Mouse (Mus musculus) kidney, adult 10 weeks (tissue): Measurements from ENCODE around the gene 2410004B18Rik. TPM values are rescaled to one million over a fixed set of nuclear protein-coding genes. Genes with fewer than 3 reads are reported as not detected.

Experiments
- polyA plus RNA-seq: library from polyadenylated mRNA; stranded (reverse); fragments of 350-450 nt; fragmentation: Illumina TruSeq; extraction: RNeasy Lipid Tissue Mini Kit (QIAGEN cat#74804); gene quantifications from one replicate; pipeline ENCODE4 v1.2.3, GENCODE M21; 2014; ENCODE audit warnings: low read depth, low replicate concordance

2410004B18Rik gene
- 63.8 TPM for polyA plus RNA-seq

GRCm38 (mm10) chr3:145937505-145938404, at the start of gene 2410004B18Rik:
Gene 2410004B18Rik, plus strand, starts transcription at chr3:145938014.

DNA sequence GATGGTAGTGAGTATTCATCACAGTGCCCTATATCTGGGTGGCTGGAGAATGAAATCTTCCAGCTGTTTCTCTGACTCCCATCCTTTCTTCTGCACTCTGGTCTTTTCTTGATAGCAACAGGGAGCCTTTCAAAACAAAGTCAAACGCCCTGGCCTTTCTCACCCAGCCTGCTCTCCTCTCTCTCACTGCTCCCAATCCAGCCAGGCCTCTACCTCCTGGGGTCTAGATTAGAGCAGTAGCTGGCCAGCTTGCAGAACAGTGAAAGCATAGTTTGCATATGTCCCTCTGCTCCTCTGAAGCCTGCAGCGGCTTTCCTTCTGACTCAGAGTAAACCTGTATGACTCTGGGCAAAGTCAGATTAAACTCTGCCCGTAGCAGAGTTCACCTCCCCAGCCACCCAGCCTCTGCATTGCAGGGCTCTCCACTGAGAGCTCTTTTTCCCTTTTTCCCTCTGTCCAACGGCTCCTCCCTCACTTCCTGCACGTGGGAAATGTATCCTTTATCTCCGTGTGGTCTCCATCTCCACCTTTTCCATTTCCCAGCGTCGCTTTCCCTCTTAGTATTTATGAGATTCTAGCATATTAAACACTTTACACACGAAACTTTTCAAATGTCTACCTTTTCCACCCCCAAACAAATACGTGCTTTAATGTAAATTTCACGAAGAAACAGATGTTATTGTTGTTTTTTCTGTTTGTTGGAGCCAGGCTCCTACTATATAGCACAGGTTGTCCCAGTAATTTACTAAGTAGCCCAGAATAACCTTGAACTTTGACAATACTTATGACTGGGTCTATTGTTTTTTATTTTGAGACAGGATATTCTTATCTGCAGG, 15.6 kb upstream of the 2410004B18Rik start, which contains the start of gene Bcl10:
Bcl10 (plus strand) TSS at position 786 of the 836 bp plus-strand sequence.

GRCm38 (mm10) chr3:145987268-145987969, 49.6 kb downstream of the 2410004B18Rik start, which contains the start of gene Syde2:
Gene Syde2, plus strand, starts transcription at chr3:145987870.

Other genes with a start within 250 kb of the 2410004B18Rik start
- gene Ddah1, start 179.3 kb upstream of the 2410004B18Rik start, polyA plus RNA-seq: 215 TPM
- gene Bcl10, start 15.2 kb upstream of the 2410004B18Rik start, polyA plus RNA-seq: 15.2 TPM
- 14.0 TPM for gene Syde2, start 49.9 kb downstream of the 2410004B18Rik start, polyA plus RNA-seq
- gene Wdr63, start 170.1 kb downstream of the 2410004B18Rik start, polyA plus RNA-seq: not detected
- 22.6 TPM for gene Mcoln3, start 179.4 kb downstream of the 2410004B18Rik start, polyA plus RNA-seq
- 8.8 TPM for gene Mcoln2, start 211.8 kb downstream of the 2410004B18Rik start, polyA plus RNA-seq